Mouse (Mus musculus): ENCODE results near the gene Tapbp. TPM values are rescaled to one million over a fixed set of nuclear protein-coding genes. Genes with fewer than 3 reads are reported as not detected.

Tapbp gene
- polyA plus RNA-seq, 1 experiment from 2014 or later: 31.4 TPM

DNA sequence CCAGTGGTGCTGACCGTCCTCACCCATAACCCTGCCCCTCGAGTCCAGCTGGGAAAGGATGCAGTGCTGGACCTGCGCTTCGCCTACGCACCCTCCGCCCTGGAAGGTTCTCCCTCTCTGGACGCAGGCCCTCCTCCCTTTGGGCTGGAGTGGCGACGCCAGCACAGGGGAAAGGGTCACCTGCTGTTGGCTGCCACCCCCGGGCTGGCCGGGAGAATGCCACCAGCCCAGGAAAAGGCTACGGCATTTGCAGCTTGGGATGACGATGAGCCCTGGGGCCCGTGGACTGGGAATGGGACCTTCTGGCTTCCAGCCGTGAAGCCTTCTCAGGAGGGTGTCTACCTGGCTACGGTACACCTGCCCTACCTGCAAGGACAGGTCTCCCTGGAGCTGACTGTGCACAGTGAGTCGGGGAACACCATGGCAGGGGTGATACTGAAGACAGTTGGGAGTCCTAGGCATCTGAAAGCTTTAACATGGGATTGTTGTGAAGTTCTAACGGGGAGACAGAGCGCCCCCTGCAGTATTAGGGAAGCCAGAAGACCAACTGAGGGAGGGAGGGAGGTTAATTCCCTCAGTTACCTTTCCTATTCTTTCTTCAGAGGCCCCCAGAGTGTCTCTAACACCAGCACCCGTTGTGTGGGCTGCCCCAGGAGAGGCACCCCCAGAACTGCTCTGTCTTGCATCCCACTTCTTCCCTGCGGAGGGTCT is 9.9 kb downstream of the Tapbp start:
- DNase-seq (no peak), ATAC-seq (ENCODE audit: insufficient read depth) (no peak)
- no peaks in the 10 kb centered on the region for H3K9me3 ChIP-seq (ENCODE audit: low read depth, low read length)
- no peak overlapping the region for H3K4me3 ChIP-seq (ENCODE audit: low read depth, low read length)
- 0 out of 2 replicates have a peak, but pooled peaks have one; percentile 15 for TF ChIP-seq CTCF (IDR thresholded peaks at IDR 0.05; ENCODE audit: low read depth)
- peaks cover 6% of the 10 kb centered on the region; the same call in 1 of the 2 replicates for H3K36me3 ChIP-seq (ENCODE audit: insufficient read depth)
- H3K9ac ChIP-seq: no peak overlapping the region
- H3K4me2 ChIP-seq: no peak overlapping the region
- no peaks in the 10 kb centered on the region for H3K4me1 ChIP-seq (ENCODE audit: insufficient read depth)
- 81% methylated on average over 21 of the region's 21 CpGs for WGBS
- H3K27ac ChIP-seq (ENCODE audit: low read depth): no peak overlapping the region
- H3K27me3 ChIP-seq (ENCODE audit: insufficient read depth, low read length): no peaks in the 10 kb centered on the region

DNA sequence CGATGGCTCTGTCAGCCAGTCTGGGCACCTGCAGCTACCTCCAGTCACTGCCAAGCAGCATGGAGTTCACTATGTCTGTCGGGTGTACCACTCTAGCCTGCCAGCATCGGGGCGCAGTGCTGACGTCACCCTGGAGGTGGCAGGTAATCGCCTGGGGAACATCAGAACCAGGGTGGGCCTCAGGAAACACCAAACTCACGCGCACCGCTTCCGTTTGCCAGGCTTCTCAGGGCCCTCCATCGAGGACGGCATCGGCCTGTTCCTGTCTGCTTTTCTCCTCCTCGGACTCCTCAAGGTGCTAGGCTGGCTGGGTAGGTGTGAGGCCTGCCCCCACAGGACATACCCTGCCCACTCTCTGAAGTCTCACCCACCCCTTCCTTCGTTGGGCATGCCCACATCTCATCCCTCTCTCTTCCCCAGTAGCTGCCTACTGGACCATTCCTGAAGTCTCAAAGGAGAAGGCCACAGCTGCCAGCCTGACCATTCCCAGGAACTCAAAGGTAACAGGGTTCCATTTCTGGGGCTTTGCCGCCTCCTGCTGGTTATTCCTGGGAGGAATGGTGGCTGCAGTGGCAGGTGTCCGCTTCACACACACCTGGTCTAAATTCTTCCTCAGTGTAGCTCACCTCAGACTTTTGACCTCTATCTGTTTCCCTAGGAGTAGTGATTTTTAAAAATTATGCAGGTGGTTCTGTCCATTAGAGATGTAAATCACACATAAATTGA is 10.7 kb downstream of the Tapbp start:
- Histone ChIP-seq H3K36me3 (ENCODE audit: insufficient read depth) (peaks cover 6% of the 10 kb centered on the region; the same call in 1 of the 2 replicates), H3K9me3 (ENCODE audit: low read depth, low read length) (no peaks in the 10 kb centered on the region), H3K27ac (ENCODE audit: low read depth) (no peak overlapping the region), H3K4me3 (ENCODE audit: low read depth, low read length) (no peak overlapping the region), H3K4me2 (no peak overlapping the region), H3K4me1 (ENCODE audit: insufficient read depth) (no peaks in the 10 kb centered on the region), H3K9ac (no peak overlapping the region), H3K27me3 (ENCODE audit: insufficient read depth, low read length) (no peaks in the 10 kb centered on the region)
- 72% methylated on average over 16 of the region's 17 CpGs for WGBS
- DNase-seq (peak; percentile 41), ATAC-seq (ENCODE audit: insufficient read depth) (no peak)
- TF ChIP-seq CTCF (IDR thresholded peaks at IDR 0.05; ENCODE audit: low read depth): peak; percentile 53

DNA sequence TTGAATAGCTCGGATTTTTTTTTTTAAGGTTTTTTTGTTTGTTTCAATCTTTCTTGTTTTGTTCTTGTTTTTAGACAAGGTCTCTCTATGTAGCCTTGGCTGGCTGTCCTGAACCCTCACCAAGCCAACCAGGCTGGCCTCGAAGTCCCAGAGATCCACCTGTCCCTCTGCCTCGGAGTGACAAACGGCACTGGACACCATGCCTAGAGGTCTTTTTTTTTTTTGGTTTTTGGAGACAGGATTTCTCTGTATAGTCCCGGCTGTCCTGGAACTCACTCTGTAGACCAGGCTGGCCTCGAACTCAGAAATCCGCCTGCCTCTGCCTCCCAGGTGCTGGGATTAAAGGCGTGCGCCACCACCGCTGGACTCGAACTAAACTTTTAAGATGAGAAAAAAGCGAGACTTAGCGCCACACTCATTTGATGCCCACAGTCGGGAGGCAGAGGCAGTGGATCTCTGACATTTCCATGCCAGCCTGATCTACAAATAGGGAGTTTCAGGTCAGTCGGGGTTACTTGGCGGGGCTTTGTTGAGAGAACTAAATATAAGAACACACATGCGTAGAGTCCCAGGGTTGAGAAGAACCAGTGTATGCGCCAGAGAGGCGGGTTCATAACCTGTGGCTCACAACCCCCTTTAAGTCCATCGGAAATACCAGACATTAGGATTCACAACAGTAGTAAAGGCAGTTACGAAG is 12.7 kb downstream of the Tapbp start:
- no peak for TF ChIP-seq CTCF (IDR thresholded peaks at IDR 0.05; ENCODE audit: low read depth)
- Histone ChIP-seq H3K9me3 (ENCODE audit: low read depth, low read length) (no peaks in the 10 kb centered on the region), H3K4me2 (peak overlapping the region; percentile 99), H3K27ac (ENCODE audit: low read depth) (peak overlapping the region; percentile 95; the same call in 1 of the 2 replicates), H3K27me3 (ENCODE audit: insufficient read depth, low read length) (no peaks in the 10 kb centered on the region), H3K4me3 (ENCODE audit: low read depth, low read length) (peak overlapping the region; percentile 83), H3K4me1 (ENCODE audit: insufficient read depth) (no peaks in the 10 kb centered on the region), H3K9ac (peak overlapping the region; percentile 81), H3K36me3 (ENCODE audit: insufficient read depth) (peaks cover 10% of the 10 kb centered on the region; the same call in 1 of the 2 replicates)
- DNase-seq (no peak), ATAC-seq (ENCODE audit: insufficient read depth) (no peak)
- 59% methylated on average over 21 of the region's 21 CpGs for WGBS

DNA sequence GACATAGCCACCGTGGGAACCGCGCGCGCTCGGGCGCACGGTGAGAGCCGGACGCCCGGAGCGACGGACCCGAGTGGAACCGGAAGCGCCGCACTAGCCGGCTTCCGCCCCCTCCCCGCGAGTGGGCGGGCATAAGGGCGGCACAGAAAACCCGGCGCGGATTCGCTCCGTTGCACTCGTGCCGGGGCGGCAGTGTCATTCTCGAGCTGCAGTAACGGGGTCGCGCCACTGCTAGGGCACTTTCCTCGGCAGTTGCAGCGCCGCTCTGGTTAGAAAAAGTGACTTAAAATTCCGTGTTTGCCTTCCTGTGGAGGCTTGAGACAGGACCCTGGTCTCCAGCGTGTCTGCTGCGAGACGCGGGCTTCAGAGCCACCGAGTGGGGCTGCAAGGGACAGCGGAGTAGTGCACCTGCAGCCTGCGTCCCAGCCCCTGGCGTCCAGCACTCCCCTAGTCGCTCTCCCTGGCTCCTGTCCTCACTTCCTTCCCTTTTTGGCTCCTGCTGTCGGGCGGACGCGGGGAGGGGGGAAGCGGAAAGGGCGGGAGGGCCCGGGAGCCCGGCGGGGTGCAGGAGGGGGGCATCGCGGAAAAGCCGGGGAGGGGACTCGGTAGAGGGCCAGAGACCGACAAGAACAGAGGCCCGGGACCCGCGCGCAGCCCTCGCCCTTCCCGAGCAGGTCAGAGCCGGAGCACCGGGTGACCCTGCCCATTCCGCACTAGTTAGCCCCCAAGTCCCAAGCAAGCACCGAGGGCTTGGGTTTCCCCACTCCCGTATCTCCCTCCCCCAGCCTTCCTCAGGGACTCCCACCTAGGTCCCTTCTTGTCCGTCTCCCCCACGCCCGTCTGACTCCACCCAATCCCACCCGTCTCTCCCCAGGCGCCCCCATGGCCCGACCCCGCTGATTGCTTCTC is 13.9 kb downstream of the Tapbp start, which contains the start of gene Rgl2:
Gene Rgl2, plus strand, starts transcription at position 173 of the 909 bp plus-strand sequence.
- Histone ChIP-seq H3K4me1 (ENCODE audit: insufficient read depth) (no peaks in the 10 kb centered on the region), H3K27me3 (ENCODE audit: insufficient read depth, low read length) (no peaks in the 10 kb centered on the region), H3K9ac (peak within 1 kb of the TSS; percentile 81), H3K36me3 (ENCODE audit: insufficient read depth) (peaks cover 22% of the 10 kb centered on the region; the same call in 1 of the 2 replicates), H3K4me2 (peak within 1 kb of the TSS; percentile 99), H3K4me3 (ENCODE audit: low read depth, low read length) (peak within 1 kb of the TSS; percentile 83), H3K27ac (ENCODE audit: low read depth) (peak within 1 kb of the TSS; percentile 95), H3K9me3 (ENCODE audit: low read depth, low read length) (no peaks in the 10 kb centered on the region)
- peak; percentile 57 for TF ChIP-seq CTCF (IDR thresholded peaks at IDR 0.05; ENCODE audit: low read depth)
- ATAC-seq (ENCODE audit: insufficient read depth) (peak; percentile 85), DNase-seq (peak; percentile 97)
- WGBS: under 1% methylated on average over 75 of the region's 80 CpGs

DNA sequence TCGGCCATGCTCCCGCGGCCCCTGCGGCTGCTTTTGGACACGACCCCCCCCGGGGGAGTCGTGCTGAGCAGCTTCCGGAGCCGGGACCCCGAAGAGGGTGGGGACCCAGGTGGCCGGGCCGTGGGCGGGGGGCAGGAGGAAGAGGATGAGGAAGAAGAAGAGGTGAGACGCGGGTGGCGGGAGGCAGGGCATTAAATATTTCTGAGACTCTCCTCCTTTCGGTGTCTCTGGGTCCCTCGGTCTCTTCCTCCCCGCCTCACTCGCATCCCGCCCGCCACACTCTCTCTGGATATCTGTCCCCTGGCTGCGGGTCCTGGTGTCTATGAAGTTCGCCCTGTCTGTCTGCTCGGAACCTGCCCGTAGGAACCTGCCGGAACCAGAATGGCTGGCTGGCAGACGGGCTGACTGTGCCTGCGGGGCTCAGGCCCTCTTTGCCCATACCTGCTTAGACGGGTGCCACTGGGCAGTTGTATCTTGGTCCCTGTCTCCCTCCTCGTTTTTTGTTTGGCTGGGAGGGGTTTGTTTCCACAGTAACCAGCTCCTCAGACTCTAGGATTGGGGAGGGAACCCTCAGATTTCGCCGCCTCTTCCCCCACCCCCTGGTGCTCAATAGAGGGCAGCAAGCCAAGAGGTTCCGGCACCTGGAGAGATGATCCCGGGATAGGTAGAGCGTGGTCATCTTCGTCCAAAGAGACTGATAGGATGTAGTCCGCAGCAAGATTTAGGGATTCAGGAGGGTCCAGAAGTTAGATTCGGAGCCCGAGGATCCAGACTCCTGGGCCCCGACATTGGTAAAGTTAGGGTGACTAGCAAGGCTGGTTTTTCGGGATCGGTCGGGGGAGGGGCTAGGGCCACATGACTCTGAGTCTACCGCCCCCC is 14.8 kb downstream of the Tapbp start:
- H3K9ac ChIP-seq: peak overlapping the region; percentile 81
- H3K36me3 ChIP-seq (ENCODE audit: insufficient read depth): peaks cover 28% of the 10 kb centered on the region; the same call in 1 of the 2 replicates
- under 1% methylated on average over 45 of the region's 45 CpGs for WGBS
- peak overlapping the region; percentile 95 for H3K27ac ChIP-seq (ENCODE audit: low read depth)
- DNase-seq (peak; percentile 62), ATAC-seq (ENCODE audit: insufficient read depth) (peak; percentile 16; the same call in 1 of the 2 replicates)
- peak overlapping the region; percentile 99 for H3K4me2 ChIP-seq
- no peaks in the 10 kb centered on the region for H3K9me3 ChIP-seq (ENCODE audit: low read depth, low read length)
- H3K4me3 ChIP-seq (ENCODE audit: low read depth, low read length): peak overlapping the region; percentile 83
- no peaks in the 10 kb centered on the region for H3K4me1 ChIP-seq (ENCODE audit: insufficient read depth)
- H3K27me3 ChIP-seq (ENCODE audit: insufficient read depth, low read length): no peaks in the 10 kb centered on the region
- no peak for TF ChIP-seq CTCF (IDR thresholded peaks at IDR 0.05; ENCODE audit: low read depth)

All from lung, embryonic 14.5 days (tissue).